Mouse (Mus musculus): ENCODE data around the gene Exosc3. TPM values are rescaled to one million over a fixed set of nuclear protein-coding genes. Genes with fewer than 3 reads are reported as not detected.

Exosc3 gene
- polyA plus RNA-seq, 1 experiment: 31.8 TPM

DNA sequence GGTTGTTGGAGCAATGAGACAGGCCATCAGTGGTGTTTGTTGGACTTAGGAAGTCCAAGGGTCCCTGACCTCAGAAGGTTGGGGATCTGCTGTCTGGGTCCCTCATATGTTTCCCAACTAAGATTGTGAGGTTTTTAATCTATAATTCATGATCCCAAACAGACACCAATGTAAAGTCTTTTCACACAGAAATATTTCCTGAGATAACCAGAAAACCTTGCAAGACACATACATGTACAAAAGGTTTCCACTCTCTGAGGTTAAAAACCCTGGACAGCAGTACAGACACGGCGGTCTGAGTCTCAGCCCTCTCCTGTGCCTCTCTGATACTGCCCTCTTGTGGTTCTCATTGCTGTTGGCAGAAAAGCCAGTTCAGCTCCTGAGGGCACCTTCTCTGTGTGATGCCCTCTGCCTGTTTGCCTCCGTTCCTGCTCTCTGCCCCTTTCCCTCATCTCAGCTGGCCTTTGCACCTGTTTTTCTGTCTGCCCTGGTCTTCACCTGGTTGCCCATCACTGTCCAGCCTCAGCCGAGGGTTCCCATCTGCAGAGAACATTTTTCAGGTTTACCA lies 62.5 kb downstream of the Exosc3 start:
- DNase-seq (ENCODE audit: low spot score): no peak

DNA sequence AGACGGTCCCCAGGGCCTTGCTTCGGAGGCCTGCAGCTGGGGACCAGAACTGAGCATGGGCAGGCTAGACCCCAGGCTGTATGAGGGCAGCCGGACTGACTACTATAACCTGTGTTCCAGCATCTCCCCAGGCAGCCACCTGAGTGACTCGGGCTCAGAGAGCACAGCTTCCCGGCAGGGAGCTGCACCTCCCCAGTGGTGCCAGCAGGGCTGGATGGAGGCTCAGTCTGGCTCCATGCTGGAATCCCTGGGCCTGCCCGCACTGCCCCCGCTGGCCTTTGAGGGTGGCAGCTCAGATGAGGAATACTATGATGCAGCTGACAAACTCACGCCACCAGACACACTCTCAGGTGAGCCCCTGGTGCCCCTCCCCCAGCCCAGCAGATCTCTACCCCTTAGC lies 63.2 kb downstream of the Exosc3 start:
- DNase-seq (ENCODE audit: low spot score): no peak

- DNase-seq (ENCODE audit: low spot score): no peak
These were observed 66.8 kb downstream of the Exosc3 start for GRCm38 (mm10) chr4:45275770-45276169.

GRCm38 (mm10) chr4:45271041-45271452 lies 71.5 kb downstream of the Exosc3 start:
- no peak for DNase-seq (ENCODE audit: low spot score)

DNA sequence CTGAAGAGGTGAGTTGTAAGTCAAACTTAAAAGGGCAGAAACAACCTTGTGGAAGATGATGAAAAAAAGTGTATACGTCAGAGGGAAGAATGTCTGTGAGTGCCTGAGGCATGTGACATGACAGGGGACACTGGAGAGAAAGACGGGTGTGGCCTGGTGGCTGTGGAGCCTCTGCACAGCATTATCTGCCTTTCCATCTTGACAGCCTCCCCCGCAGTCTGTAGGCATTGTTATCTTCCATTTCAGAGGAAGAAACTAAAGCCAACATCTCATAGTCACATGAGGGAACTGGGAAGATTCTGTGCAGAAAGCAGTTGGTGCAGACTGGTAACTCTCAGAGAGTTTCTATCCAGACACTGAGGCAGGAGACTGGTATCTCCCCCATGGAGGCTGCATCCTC lies 74.6 kb downstream of the Exosc3 start:
- DNase-seq (ENCODE audit: low spot score): no peak

Other genes with a start within 250 kb of the Exosc3 start
- gene Tomm5, start 234.6 kb downstream of the Exosc3 start, polyA plus RNA-seq (2012; rRNA removed): 116 and 146 TPM in 2 replicates
- gene Frmpd1, start 157.9 kb downstream of the Exosc3 start, polyA plus RNA-seq (2012; rRNA removed): 0.19 and 0.25 TPM in 2 replicates
- gene Trmt10b, start 45.6 kb downstream of the Exosc3 start, polyA plus RNA-seq (2012; rRNA removed): 15.0 TPM in 2 replicates
- gene Dcaf10, start 631 bp downstream of the Exosc3 start, polyA plus RNA-seq (2012; rRNA removed): 9.7 and 10.3 TPM in 2 replicates
- 67.1 and 71.5 TPM in 2 replicates for gene Slc25a51, start 66.0 kb upstream of the Exosc3 start, polyA plus RNA-seq (2012; rRNA removed)
- 29.4 and 40.4 TPM in 2 replicates for gene Shb, start 189.7 kb upstream of the Exosc3 start, polyA plus RNA-seq (2012; rRNA removed)